Mouse (Mus musculus) olfactory bulb, adult 2 months (tissue): ENCODE data around the gene Pan2.

Experiments used
- CTCF ChIP-seq: fragments of 200-500 bp; IDR thresholded peaks from 2 replicates; pipeline ENCODE4 v1.5.1; 2012; ENCODE audit warnings: low read depth, mild to moderate bottlenecking, low read length, moderate library complexity; ENCODE audit not compliant: insufficient read depth
- POLR2A ChIP-seq: fragments of 200-500 bp; IDR thresholded peaks from 2 replicates; pipeline ENCODE4 v1.6.1; 2012; ENCODE audit warnings: mild to moderate bottlenecking, low read depth, low read length, moderate library complexity; ENCODE audit not compliant: insufficient read depth

DNA sequence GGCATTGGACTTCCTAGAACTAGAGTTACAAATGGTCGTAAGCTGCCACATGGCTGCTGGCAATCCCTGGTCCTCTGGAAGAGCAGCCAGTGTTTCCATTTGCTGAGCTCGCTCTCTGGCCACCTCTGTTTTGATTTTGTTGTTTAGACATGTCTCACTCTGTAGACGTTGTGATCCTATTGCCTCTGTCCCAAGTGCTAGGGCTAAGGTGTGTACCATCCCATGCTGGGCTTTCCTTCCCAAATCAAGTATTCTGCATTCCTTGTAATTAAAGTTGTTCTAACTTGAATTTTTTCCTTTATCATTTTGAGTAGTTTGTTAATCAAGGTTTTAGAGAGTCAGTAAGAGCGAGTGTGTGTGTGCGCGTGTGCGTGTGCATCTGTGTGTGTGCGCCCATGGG is 44.4 kb downstream of the Pan2 start:
- TF ChIP-seq CTCF, result no peak
- no peak for TF ChIP-seq POLR2A
